Mouse (Mus musculus): ENCODE results near the gene Maneal. TPM values are rescaled to one million over a fixed set of nuclear protein-coding genes. Genes with fewer than 3 reads are reported as not detected.

The Maneal gene
- polyA plus RNA-seq (2015; fragmentation: Nextera tagmentation; extraction: Ambion mirVana): 0.42 and 0.59 TPM in 2 replicates

DNA sequence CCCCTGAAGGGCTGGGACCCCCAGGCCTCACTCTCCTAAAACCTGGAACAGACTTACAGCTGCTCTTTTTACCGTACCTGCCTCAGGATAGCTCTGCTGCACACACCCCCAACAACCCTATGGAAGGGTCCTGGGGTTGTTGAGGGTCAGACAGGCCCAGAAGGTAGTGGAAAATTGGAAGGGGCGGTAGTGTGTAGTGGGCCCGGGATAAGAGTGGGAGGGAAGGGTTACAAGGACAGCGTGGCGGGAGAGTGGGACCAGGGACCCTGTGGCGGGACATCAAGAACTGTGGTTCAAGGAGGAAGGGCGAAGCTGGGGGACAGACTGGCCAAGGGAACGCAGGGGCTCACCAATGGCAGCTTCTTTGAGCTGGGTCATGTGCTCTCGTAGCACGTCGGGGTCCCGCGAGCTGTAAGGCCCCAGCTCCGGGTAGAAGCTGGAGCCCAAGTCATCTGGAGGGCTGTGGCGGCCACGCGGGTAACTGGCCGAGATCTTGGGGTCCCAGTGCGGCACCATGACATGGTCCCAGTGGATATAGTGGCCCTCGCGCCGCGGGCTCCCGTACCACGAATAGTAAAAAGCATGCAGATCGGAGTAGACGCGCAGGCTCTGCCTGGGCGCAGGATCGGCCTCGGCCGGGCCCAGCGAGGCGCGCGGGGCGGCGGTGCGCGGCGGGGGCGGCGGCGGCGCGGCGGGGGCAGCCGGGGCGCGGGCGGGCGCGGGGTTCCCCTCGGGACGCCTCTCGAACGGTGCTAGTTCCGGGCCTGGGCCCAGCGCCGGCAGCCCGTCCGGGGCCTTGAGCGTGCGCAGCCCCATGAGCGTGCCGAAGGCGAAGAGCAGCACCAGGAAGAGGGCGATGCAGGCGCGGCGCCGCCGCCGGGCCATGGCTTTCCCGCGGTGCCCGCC, at the start of gene Maneal:
TSS of gene Maneal (minus strand) at position 889 of the 906 bp plus-strand sequence.
- Histone ChIP-seq H3K27me3 (peaks cover 34% of the 10 kb centered on the region), H3K27ac (no peak within 1 kb of the TSS), H3K4me1 (no peaks in the 10 kb centered on the region), H3K9me3 (no peaks in the 10 kb centered on the region), H3K4me3 (peak within 1 kb of the TSS; percentile 42), H3K4me2 (peak within 1 kb of the TSS; percentile 70), H3K36me3 (no peaks in the 10 kb centered on the region), H3K9ac (no peak within 1 kb of the TSS)
- 5% methylated on average over 62 of the region's 77 CpGs for WGBS
- ATAC-seq (ENCODE audit: borderline replicate concordance, extremely low read depth, low FRiP score, low TSS enrichment): peak; percentile 16; the same call in 1 of the 2 replicates

DNA sequence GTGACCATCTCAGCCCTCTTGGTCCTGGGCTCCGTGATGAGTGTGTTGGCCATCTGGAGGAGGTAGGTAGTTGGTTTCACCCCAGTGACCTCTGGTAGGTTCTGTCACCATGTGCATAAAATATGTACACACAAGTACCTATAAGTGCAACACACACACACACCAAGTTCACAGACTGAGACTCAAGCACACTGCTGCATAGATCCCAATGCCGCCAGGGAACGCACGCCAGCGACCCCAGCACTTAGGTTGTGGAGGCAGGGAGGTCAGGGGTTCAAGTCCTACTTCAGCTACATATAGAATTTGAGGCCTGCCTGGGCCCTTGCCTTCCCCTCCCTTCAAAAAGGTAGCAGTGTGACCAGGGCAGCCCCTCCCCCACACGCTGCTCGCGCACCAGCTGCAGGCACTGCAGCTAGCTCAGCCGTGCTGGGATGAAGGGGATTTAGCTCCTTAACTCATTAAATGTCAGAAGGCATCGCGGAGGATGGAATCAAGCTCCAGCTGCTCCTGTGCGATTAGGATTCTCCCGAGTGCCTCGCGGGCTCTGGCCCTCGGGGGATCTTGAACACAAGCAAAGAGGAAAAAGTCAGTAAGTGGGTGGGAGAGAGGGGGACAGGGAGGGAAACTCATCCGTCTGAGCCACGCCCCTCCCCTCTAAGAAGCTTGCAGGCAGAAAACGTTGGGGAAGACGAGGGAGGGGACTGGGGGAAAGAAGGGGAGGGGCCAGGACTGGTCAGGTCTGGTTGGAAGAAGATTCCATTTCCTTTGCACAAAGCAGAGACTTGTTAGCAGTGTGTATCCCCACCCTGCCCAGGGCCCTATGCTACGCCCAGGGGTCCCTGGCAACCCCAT, 44.2 kb upstream of the Maneal start:
- H3K36me3 ChIP-seq: no peaks in the 10 kb centered on the region
- WGBS: 4% methylated on average over 21 of the region's 21 CpGs
- H3K27me3 ChIP-seq: peaks cover 3% of the 10 kb centered on the region; the same call in 1 of the 2 replicates
- 0 out of 2 replicates have a peak, but pooled peaks have one; percentile 49 for ATAC-seq (ENCODE audit: borderline replicate concordance, extremely low read depth, low FRiP score, low TSS enrichment)
- H3K27ac ChIP-seq: no peak overlapping the region
- H3K4me2 ChIP-seq: peak overlapping the region; percentile 29
- peaks cover 8% of the 10 kb centered on the region; the same call in 1 of the 2 replicates for H3K4me1 ChIP-seq
- H3K4me3 ChIP-seq: no peak overlapping the region
- no peaks in the 10 kb centered on the region for H3K9me3 ChIP-seq
- no peak overlapping the region for H3K9ac ChIP-seq

DNA sequence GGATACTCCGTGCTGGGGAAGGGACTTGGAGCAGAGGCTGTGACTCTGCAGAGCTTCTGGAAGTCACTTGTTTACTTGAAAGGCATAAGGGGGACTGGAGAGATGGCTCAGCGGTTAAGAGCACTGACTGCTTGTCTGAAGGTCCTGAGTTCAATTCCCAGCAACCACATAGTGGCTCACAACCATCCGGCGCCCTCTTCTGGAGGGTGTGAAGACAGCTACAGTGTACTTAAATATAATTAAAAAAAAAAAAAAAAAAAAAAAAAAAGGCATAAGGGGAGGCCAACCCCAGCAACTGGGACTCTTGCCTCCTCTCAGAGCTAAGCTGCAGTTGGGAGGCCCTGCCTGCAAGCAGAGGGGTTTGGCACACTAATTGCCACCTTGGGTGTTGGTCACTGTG, 43.4 kb upstream of the Maneal start:
- no peak for ATAC-seq (ENCODE audit: borderline replicate concordance, extremely low read depth, low FRiP score, low TSS enrichment)
- no peak overlapping the region for H3K27ac ChIP-seq
- peaks cover 3% of the 10 kb centered on the region; the same call in 1 of the 2 replicates for H3K27me3 ChIP-seq
- no peaks in the 10 kb centered on the region for H3K9me3 ChIP-seq
- H3K4me2 ChIP-seq: no peak overlapping the region
- no peak overlapping the region for H3K4me3 ChIP-seq
- no peak overlapping the region for H3K9ac ChIP-seq
- WGBS: 63% methylated on average over 4 of the region's 4 CpGs
- H3K36me3 ChIP-seq: no peaks in the 10 kb centered on the region
- peaks cover 8% of the 10 kb centered on the region; the same call in 1 of the 2 replicates for H3K4me1 ChIP-seq

GRCm38 (mm10) chr4:124899906-124900305, 37.9 kb upstream of the Maneal start:
- no peak overlapping the region for H3K4me3 ChIP-seq
- WGBS: 40% methylated on average over 5 of the region's 5 CpGs
- no peak overlapping the region for H3K27ac ChIP-seq
- H3K36me3 ChIP-seq: no peaks in the 10 kb centered on the region
- H3K27me3 ChIP-seq: peaks cover 30% of the 10 kb centered on the region
- 0 out of 2 replicates have a peak, but pooled peaks cover under 1% of the 10 kb centered on the region for H3K4me1 ChIP-seq
- ATAC-seq (ENCODE audit: borderline replicate concordance, extremely low read depth, low FRiP score, low TSS enrichment): no peak
- no peak overlapping the region for H3K9ac ChIP-seq
- no peaks in the 10 kb centered on the region for H3K9me3 ChIP-seq
- H3K4me2 ChIP-seq: no peak overlapping the region

- H3K27ac ChIP-seq: no peak overlapping the region
- H3K9ac ChIP-seq: no peak overlapping the region
- 59% methylated on average over 10 of the region's 10 CpGs for WGBS
- peaks cover 3% of the 10 kb centered on the region; the same call in 1 of the 2 replicates for H3K4me1 ChIP-seq
- H3K4me2 ChIP-seq: no peak overlapping the region
- ATAC-seq (ENCODE audit: borderline replicate concordance, extremely low read depth, low FRiP score, low TSS enrichment): no peak
- no peaks in the 10 kb centered on the region for H3K9me3 ChIP-seq
- peaks cover 45% of the 10 kb centered on the region for H3K27me3 ChIP-seq
- H3K36me3 ChIP-seq: no peaks in the 10 kb centered on the region
- no peak overlapping the region for H3K4me3 ChIP-seq
Measured at GRCm38 (mm10) chr4:124898428-124898827, 36.5 kb upstream of the Maneal start.

DNA sequence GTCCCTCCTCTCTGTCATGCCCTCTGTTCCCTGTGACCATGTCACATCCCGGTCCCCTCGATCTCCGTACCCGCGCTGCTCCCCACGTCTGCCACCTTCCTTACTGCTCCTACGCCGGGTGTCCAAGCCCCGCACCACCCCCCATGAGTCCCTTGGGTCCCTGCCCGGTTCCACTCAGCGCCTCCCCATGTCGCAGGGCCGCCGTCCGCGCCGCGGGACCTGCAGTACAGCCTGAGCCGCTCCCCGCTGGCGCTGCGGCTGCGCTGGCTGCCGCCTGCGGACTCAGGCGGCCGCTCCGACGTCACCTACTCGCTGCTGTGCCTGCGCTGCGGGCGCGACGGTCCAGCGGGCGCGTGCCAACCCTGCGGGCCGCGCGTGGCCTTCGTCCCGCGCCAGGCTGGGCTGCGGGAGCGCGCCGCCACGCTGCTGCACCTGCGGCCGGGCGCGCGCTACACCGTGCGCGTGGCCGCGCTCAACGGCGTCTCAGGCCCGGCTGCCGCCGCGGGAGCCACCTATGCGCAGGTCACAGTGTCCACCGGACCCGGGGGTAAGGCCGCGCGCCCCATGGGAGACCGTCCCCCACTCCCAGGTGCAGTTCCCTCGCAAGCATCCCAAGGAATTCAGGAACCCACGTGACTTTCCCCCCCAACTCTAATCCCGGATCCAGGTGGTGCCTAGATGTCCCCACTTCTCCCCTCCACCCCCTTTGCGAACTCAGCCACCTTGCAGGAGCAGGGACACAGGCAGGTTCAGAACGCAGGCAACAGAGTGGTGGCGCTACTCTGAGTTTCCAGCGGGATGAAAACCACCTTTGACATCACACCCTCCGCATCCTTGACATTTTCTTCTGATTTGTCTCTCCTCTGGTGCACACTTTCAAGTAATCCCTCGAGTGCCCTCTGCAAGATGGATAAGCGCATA, 32.8 kb upstream of the Maneal start:
- H3K27ac ChIP-seq: no peak overlapping the region
- no peak for ATAC-seq (ENCODE audit: borderline replicate concordance, extremely low read depth, low FRiP score, low TSS enrichment)

GRCm38 (mm10) chr4:124893769-124894168, 31.8 kb upstream of the Maneal start:
- Histone ChIP-seq H3K9me3 (no peaks in the 10 kb centered on the region), H3K36me3 (no peaks in the 10 kb centered on the region), H3K9ac (no peak overlapping the region), H3K27me3 (peaks cover 60% of the 10 kb centered on the region), H3K4me3 (no peak overlapping the region), H3K27ac (no peak overlapping the region), H3K4me2 (no peak overlapping the region), H3K4me1 (peaks cover 3% of the 10 kb centered on the region; the same call in 1 of the 2 replicates)
- WGBS: 25% methylated on average over 6 of the region's 6 CpGs
- ATAC-seq (ENCODE audit: borderline replicate concordance, extremely low read depth, low FRiP score, low TSS enrichment): no peak

More for the DNA sequence above, 32.8 kb upstream of the Maneal start:
- WGBS: 2% methylated on average over 83 of the region's 83 CpGs
- Histone ChIP-seq H3K4me3 (peak overlapping the region; percentile 33), H3K4me1 (peaks cover 3% of the 10 kb centered on the region; the same call in 1 of the 2 replicates), H3K36me3 (no peaks in the 10 kb centered on the region), H3K9ac (no peak overlapping the region), H3K9me3 (no peaks in the 10 kb centered on the region), H3K27me3 (peaks cover 67% of the 10 kb centered on the region), H3K4me2 (peak overlapping the region; percentile 56)

- WGBS: 70% methylated on average over 5 of the region's 5 CpGs
- Histone ChIP-seq H3K9me3 (no peaks in the 10 kb centered on the region), H3K4me2 (no peak overlapping the region), H3K27me3 (peaks cover 61% of the 10 kb centered on the region), H3K36me3 (no peaks in the 10 kb centered on the region), H3K27ac (no peak overlapping the region), H3K9ac (no peak overlapping the region), H3K4me1 (peaks cover 3% of the 10 kb centered on the region; the same call in 1 of the 2 replicates), H3K4me3 (no peak overlapping the region)
- no peak for ATAC-seq (ENCODE audit: borderline replicate concordance, extremely low read depth, low FRiP score, low TSS enrichment)
Measured at GRCm38 (mm10) chr4:124890831-124891230, 28.9 kb upstream of the Maneal start.

- H3K4me2 ChIP-seq: no peak overlapping the region
- no peaks in the 10 kb centered on the region for H3K36me3 ChIP-seq
- no peak for ATAC-seq (ENCODE audit: borderline replicate concordance, extremely low read depth, low FRiP score, low TSS enrichment)
- no peak overlapping the region for H3K27ac ChIP-seq
- no peaks in the 10 kb centered on the region for H3K9me3 ChIP-seq
- peaks cover 59% of the 10 kb centered on the region for H3K27me3 ChIP-seq
- H3K9ac ChIP-seq: no peak overlapping the region
- no peak overlapping the region for H3K4me3 ChIP-seq
- peaks cover 3% of the 10 kb centered on the region; the same call in 1 of the 2 replicates for H3K4me1 ChIP-seq
- WGBS: 83% methylated on average over 2 of the region's 2 CpGs
Measured at GRCm38 (mm10) chr4:124889935-124890334, 28.0 kb upstream of the Maneal start.

DNA sequence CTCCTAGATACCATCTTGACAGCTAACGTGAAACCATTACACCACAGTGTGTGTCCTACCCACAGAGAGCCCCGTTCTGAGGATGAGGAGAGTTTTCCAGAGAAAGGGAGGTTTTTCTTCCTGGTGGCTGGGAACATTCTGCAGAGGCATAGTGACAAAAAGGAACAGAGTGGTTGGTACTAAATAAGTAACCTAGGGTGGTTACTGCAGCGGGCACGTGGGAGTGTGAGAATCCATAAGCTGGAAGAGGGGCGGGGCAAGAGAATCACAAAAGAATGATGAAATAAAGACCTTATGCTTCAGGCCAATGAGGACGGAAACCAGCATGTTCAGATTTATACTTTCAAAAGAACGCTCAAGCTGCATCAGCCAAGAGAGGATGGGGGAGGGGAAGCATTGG, 26.7 kb upstream of the Maneal start:
- ATAC-seq (ENCODE audit: borderline replicate concordance, extremely low read depth, low FRiP score, low TSS enrichment): no peak
- Histone ChIP-seq H3K9ac (no peak overlapping the region), H3K4me1 (no peaks in the 10 kb centered on the region), H3K36me3 (no peaks in the 10 kb centered on the region), H3K27me3 (peaks cover 56% of the 10 kb centered on the region), H3K9me3 (no peaks in the 10 kb centered on the region), H3K4me2 (no peak overlapping the region), H3K27ac (no peak overlapping the region), H3K4me3 (no peak overlapping the region)
- 63% methylated on average over 7 of the region's 7 CpGs for WGBS

Measured in lung, embryonic 15.5 days (tissue).